35 mouse cellular contexts compared by ENCODE assay signal in the genomic region with DNA sequence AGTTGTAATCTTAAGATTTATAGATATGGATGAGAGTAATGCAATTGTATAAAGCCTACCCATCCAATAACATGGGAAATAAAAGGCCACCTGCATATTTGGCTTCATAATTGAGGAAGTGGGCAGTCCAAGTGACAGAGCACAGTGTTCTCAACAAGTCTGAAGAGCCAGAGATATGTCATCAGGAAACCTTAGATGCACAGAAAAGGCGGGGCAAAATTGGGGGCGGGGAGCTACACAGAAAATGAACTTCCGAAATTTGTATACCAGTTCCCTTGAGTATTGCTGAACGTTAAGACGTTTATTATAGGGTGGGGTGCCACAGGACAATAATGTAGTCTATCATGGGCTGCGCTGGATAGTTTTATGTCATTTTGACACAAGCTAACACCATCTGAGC. TPM values are rescaled to one million over a fixed set of nuclear protein-coding genes. Genes with fewer than 3 reads are reported as not detected.
DNase-seq lines count a peak whose midpoint lies in the region; ATAC-seq and TF ChIP-seq lines count a peak whose summit lies in the region.
"Had no signal": no experiment of that assay in that cellular context is flagged by ENCODE, and none has a peak within 500 bp of the region (broad histone marks: within the 10 kb centered on the region; RNA-seq: fewer than 3 reads in every experiment).

No protein-coding gene starts in this region.

- no peak overlapping the region for H3K4me3 ChIP-seq in liver, postnatal 0 days (ENCODE audit: low read depth, low read length)
- no peak overlapping the region for H3K4me3 ChIP-seq in liver, embryonic 12.5 days
- no peak overlapping the region for H3K4me3 ChIP-seq in forebrain, postnatal 0 days (ENCODE audit: low read depth, low read length)
- H3K4me3 ChIP-seq: embryonic facial prominence, embryonic 12.5 days; gastrocnemius, adult 2 months; heart, embryonic 13.5 days; hindbrain, embryonic 10.5 days; kidney, embryonic 15.5 days; layer of hippocampus, adult 2 months; liver, embryonic 13.5 days; midbrain, embryonic 10.5 days; midbrain, embryonic 15.5 days; stomach, embryonic 15.5 days had no signal

- H3K4me2 ChIP-seq in liver, postnatal 0 days (ENCODE audit: low read depth, low read length): no peak overlapping the region
- no peak overlapping the region for H3K4me2 ChIP-seq in liver, embryonic 12.5 days
- H3K4me2 ChIP-seq in forebrain, postnatal 0 days (ENCODE audit: low read depth): no peak overlapping the region
- H3K4me2 ChIP-seq: embryonic facial prominence, embryonic 12.5 days; heart, embryonic 13.5 days; kidney, embryonic 15.5 days; liver, embryonic 13.5 days; midbrain, embryonic 15.5 days; stomach, embryonic 15.5 days had no signal

- no peaks in the 10 kb centered on the region for H3K9me3 ChIP-seq in liver, postnatal 0 days (ENCODE audit: low read length)
- no peaks in the 10 kb centered on the region for H3K9me3 ChIP-seq in liver, embryonic 12.5 days (replicated peaks)
- H3K9me3 ChIP-seq in forebrain, postnatal 0 days (ENCODE audit: low read length): no peaks in the 10 kb centered on the region
- H3K9me3 ChIP-seq: embryonic facial prominence, embryonic 12.5 days; heart, embryonic 13.5 days; hindbrain, embryonic 10.5 days; kidney, embryonic 15.5 days; liver, embryonic 13.5 days; midbrain, embryonic 10.5 days; midbrain, embryonic 15.5 days; stomach, embryonic 15.5 days had no signal

- no peak for TF ChIP-seq EP300 in liver, postnatal 0 days (IDR thresholded peaks at IDR 0.05; ENCODE audit: low read depth)

- no peak overlapping the region for H3K27ac ChIP-seq in liver, postnatal 0 days (ENCODE audit: low read depth)
- no peak overlapping the region for H3K27ac ChIP-seq in liver, embryonic 12.5 days
- no peak overlapping the region for H3K27ac ChIP-seq in forebrain, postnatal 0 days (ENCODE audit: low read depth, low read length)
- H3K27ac ChIP-seq: embryonic facial prominence, embryonic 12.5 days; gastrocnemius, adult 2 months; heart, embryonic 13.5 days; hindbrain, embryonic 10.5 days; kidney, embryonic 15.5 days; layer of hippocampus, adult 2 months; liver, embryonic 13.5 days; macrophage; midbrain, embryonic 10.5 days; midbrain, embryonic 15.5 days; stomach, embryonic 15.5 days had no signal

- H3K36me3 ChIP-seq in liver, postnatal 0 days (replicated peaks; ENCODE audit: insufficient read depth, low read length): no peaks in the 10 kb centered on the region
- H3K36me3 ChIP-seq in liver, embryonic 12.5 days: 0 out of 2 replicates have a peak, but pooled peaks cover 3% of the 10 kb centered on the region
- H3K36me3 ChIP-seq in forebrain, postnatal 0 days (ENCODE audit: insufficient read depth): no peaks in the 10 kb centered on the region
- H3K36me3 ChIP-seq: embryonic facial prominence, embryonic 12.5 days; liver, embryonic 13.5 days; midbrain, embryonic 15.5 days; stomach, embryonic 15.5 days had no signal

- WGBS in liver, postnatal 0 days (ENCODE audit: insufficient replicate concordance): 74% methylated on average over 6 of the region's 6 CpGs
- 58% methylated on average over 6 of the region's 6 CpGs for WGBS in liver, embryonic 12.5 days (ENCODE audit: insufficient replicate concordance)
- WGBS in forebrain, postnatal 0 days: 93% methylated on average over 6 of the region's 6 CpGs

- no peak overlapping the region for H3K9ac ChIP-seq in liver, postnatal 0 days (replicated peaks)
- H3K9ac ChIP-seq in liver, embryonic 12.5 days: no peak overlapping the region
- no peak overlapping the region for H3K9ac ChIP-seq in forebrain, postnatal 0 days
- H3K9ac ChIP-seq: embryonic facial prominence, embryonic 12.5 days; heart, embryonic 13.5 days; kidney, embryonic 15.5 days; liver, embryonic 13.5 days; midbrain, embryonic 15.5 days; stomach, embryonic 15.5 days had no signal

- H3K27me3 ChIP-seq in liver, postnatal 0 days (ENCODE audit: insufficient read depth, low read length): no peaks in the 10 kb centered on the region
- H3K27me3 ChIP-seq in liver, embryonic 12.5 days (replicated peaks): no peaks in the 10 kb centered on the region
- no peaks in the 10 kb centered on the region for H3K27me3 ChIP-seq in forebrain, postnatal 0 days (ENCODE audit: insufficient read depth, low read length)
- H3K27me3 ChIP-seq: embryonic facial prominence, embryonic 12.5 days; heart, embryonic 13.5 days; kidney, embryonic 15.5 days; liver, embryonic 13.5 days; midbrain, embryonic 15.5 days; stomach, embryonic 15.5 days had no signal

- no peak for TF ChIP-seq CTCF in liver, postnatal 0 days (IDR thresholded peaks at IDR 0.05; ENCODE audit: low read depth)
- TF ChIP-seq CTCF in forebrain, postnatal 0 days (IDR thresholded peaks at IDR 0.05; ENCODE audit: low read depth): no peak

- no peak for ATAC-seq in liver, postnatal 0 days
- ATAC-seq in liver, embryonic 12.5 days: no peak
- peak; percentile 58 for ATAC-seq in megakaryocyte progenitor cell, adult 5-6 weeks (replicated peaks; ENCODE audit: poor library complexity)
- ATAC-seq in forebrain, postnatal 0 days: no peak
- ATAC-seq: CD4-positive, CD25-positive, alpha-beta regulatory T cell, adult 4 months; forebrain, embryonic 14.5 days; hindbrain, embryonic 16.5 days; midbrain, embryonic 15.5 days had no signal

- no peaks in the 10 kb centered on the region for H3K4me1 ChIP-seq in liver, postnatal 0 days (ENCODE audit: insufficient read depth)
- H3K4me1 ChIP-seq in liver, embryonic 12.5 days: no peaks in the 10 kb centered on the region
- no peaks in the 10 kb centered on the region for H3K4me1 ChIP-seq in forebrain, postnatal 0 days (ENCODE audit: insufficient read depth)
- H3K4me1 ChIP-seq: embryonic facial prominence, embryonic 12.5 days; hindbrain, embryonic 10.5 days; kidney, embryonic 15.5 days; liver, embryonic 13.5 days; midbrain, embryonic 10.5 days; midbrain, embryonic 15.5 days; stomach, embryonic 15.5 days had no signal

- peak; percentile 24 for DNase-seq in liver, postnatal 0 days
- DNase-seq in MEL-GATA-1-ER (ENCODE audit: extremely low read depth, low read depth): peak; percentile 95
- DNase-seq in forebrain, postnatal 0 days: no peak
- no peak for DNase-seq in adrenal gland, postnatal 10 days
- no peak for DNase-seq in Muller cell, postnatal 12 days (ENCODE audit: inconsistent ontology term)
- DNase-seq: adrenal gland, postnatal 36 days; cerebellum, adult 2 months; cerebellum, postnatal 25 days; embryo, embryonic 11 days; gastrocnemius, adult 2 months; heart, postnatal 10 days; kidney, adult 18-20 months; kidney, postnatal 25 days; layer of hippocampus, postnatal 36 days; left cerebral cortex, postnatal 4 days; liver, embryonic 13.5 days; lung, adult 2 months; lung, postnatal 10 days; right cerebral cortex, postnatal 4 days had no signal

RNA-seq across cellular contexts. Expression of gene Cdc5l, which starts 16.6 kb away (rescaled TPM):
- polyA plus RNA-seq in liver, postnatal 0 days (2015; fragmentation: Nextera tagmentation; extraction: Ambion mirVana): 20.9 and 21.7 TPM in 2 replicates
- 39.3 and 40.2 TPM in 2 replicates for polyA plus RNA-seq in liver, embryonic 12.5 days (2016; fragmentation: Nextera tagmentation; extraction: Ambion mirVana)
- 60.9 and 69.3 TPM in 2 replicates for total RNA-seq in megakaryocyte progenitor cell, adult 5-6 weeks (2015)
- total RNA-seq in megakaryocyte progenitor cell, adult 5-6 weeks (2017): 109 and 128 TPM in 2 replicates
- 49.5 and 72.6 TPM in 2 replicates for total RNA-seq in forebrain, postnatal 0 days (2014; rRNA removed)
- 46.9 and 55.3 TPM in 2 replicates for polyA plus RNA-seq in forebrain, postnatal 0 days (2015; fragmentation: Nextera tagmentation; extraction: Ambion mirVana)
- 10 to 100 TPM; 40.0 to 40.9 TPM for total RNA-seq in adrenal gland, postnatal 10 days (2021)

RNA-seq across cellular contexts. Expression of gene Spats1, which starts 25.1 kb away (rescaled TPM):
- polyA plus RNA-seq in liver, postnatal 0 days (2015; fragmentation: Nextera tagmentation; extraction: Ambion mirVana): not detected in 2 replicates
- 0.24 and 0.26 TPM in 2 replicates for polyA plus RNA-seq in liver, embryonic 12.5 days (2016; fragmentation: Nextera tagmentation; extraction: Ambion mirVana)
- total RNA-seq in megakaryocyte progenitor cell, adult 5-6 weeks (2015): not detected in 2 replicates
- not detected in 2 replicates for total RNA-seq in megakaryocyte progenitor cell, adult 5-6 weeks (2017)
- 0.92 and 1.6 TPM in 2 replicates for total RNA-seq in forebrain, postnatal 0 days (2014; rRNA removed)
- 1.3 and 2.7 TPM in 2 replicates for polyA plus RNA-seq in forebrain, postnatal 0 days (2015; fragmentation: Nextera tagmentation; extraction: Ambion mirVana)
- under 1 TPM in 1 of 2 experiments, not detected in 1; 0.48 TPM for total RNA-seq in adrenal gland, postnatal 10 days (2021)
- total RNA-seq: adrenal gland, adult 18-20 months; adrenal gland, postnatal 36 days; gastrocnemius, adult 2 months had no signal
- polyA plus RNA-seq: macrophage; spleen, adult 2 months had no signal

RNA-seq across cellular contexts. Expression of gene Aars2, which starts 56.5 kb away (rescaled TPM):
- polyA plus RNA-seq in liver, postnatal 0 days (2015; fragmentation: Nextera tagmentation; extraction: Ambion mirVana): 4.2 and 4.8 TPM in 2 replicates
- 13.6 and 13.9 TPM in 2 replicates for polyA plus RNA-seq in liver, embryonic 12.5 days (2016; fragmentation: Nextera tagmentation; extraction: Ambion mirVana)
- 4.6 and 4.9 TPM in 2 replicates for total RNA-seq in megakaryocyte progenitor cell, adult 5-6 weeks (2015)
- 7.4 and 9.6 TPM in 2 replicates for total RNA-seq in megakaryocyte progenitor cell, adult 5-6 weeks (2017)
- total RNA-seq in forebrain, postnatal 0 days (2014; rRNA removed): 19.2 and 20.8 TPM in 2 replicates
- polyA plus RNA-seq in forebrain, postnatal 0 days (2015; fragmentation: Nextera tagmentation; extraction: Ambion mirVana): 10.9 and 12.0 TPM in 2 replicates
- 10 to 100 TPM; 17.6 to 22.6 TPM for total RNA-seq in adrenal gland, postnatal 10 days (2021)

Comparison
In these comparisons a context has a peak if more than half of its experiments do, and no peak if none do; other contexts are left out.
1. DNase-seq: peak in liver, postnatal 0 days (single experiment) and MEL-GATA-1-ER (single experiment); none in forebrain, postnatal 0 days (single experiment), adrenal gland, postnatal 10 days (single experiment) and Muller cell, postnatal 12 days (single experiment).